Mouse (Mus musculus): Measurements from ENCODE around the gene Zfp784. TPM values are rescaled to one million over a fixed set of nuclear protein-coding genes. Genes with fewer than 3 reads are reported as not detected.

Gene Zfp784
- total RNA-seq, 2 experiments from 2014 or later = 4.1 to 4.8 TPM

- peak; percentile 99 for DNase-seq (ENCODE audit: extremely low spot score in 1 of 2, low spot score in 2 of 2)
- intact Hi-C loops (cut with DNase I) = no loop called here
Measured at GRCm38 (mm10) chr7:5060944-5061773, 22.9 kb upstream of the Zfp784 start.

- intact Hi-C loops (cut with DNase I) = no loop called here
- peak; percentile 78 to 91 for DNase-seq (ENCODE audit: extremely low spot score in 1 of 2, low spot score in 2 of 2)
Measured at GRCm38 (mm10) chr7:5060239-5060731, 22.0 kb upstream of the Zfp784 start.

- no peak for DNase-seq (ENCODE audit: extremely low spot score in 1 of 2, low spot score in 2 of 2)
- intact Hi-C loops (cut with DNase I) = no loop called here
Measured at GRCm38 (mm10) chr7:5059421-5059820, 21.2 kb upstream of the Zfp784 start.

DNA sequence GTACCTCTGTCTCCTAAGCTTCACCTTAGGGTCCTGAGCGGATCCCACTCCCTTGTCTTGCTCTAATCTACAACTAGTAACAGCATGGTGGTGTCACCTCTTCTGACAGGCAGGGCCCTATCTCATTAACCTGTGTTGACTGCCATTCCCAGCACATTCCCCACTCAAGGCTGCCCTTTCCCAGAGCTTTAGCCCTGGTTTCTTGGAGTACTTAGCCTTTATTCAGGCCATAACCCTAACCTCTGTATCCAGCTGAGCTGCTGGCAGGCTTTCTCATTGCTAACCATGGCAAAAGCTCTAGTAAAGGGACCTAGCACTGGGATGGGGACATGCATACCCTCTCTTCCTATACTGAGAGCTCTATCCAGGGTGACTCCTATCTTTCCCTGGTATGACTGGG, 20.4 kb upstream of the Zfp784 start:
- intact Hi-C loops (cut with DNase I) = no loop called here
- no peak for DNase-seq (ENCODE audit: extremely low spot score in 1 of 2, low spot score in 2 of 2)

- DNase-seq (ENCODE audit: extremely low spot score in 1 of 2, low spot score in 2 of 2) = no peak
- intact Hi-C loops (cut with DNase I) = no loop called here
Measured at GRCm38 (mm10) chr7:5057804-5058203, 19.6 kb upstream of the Zfp784 start.

DNA sequence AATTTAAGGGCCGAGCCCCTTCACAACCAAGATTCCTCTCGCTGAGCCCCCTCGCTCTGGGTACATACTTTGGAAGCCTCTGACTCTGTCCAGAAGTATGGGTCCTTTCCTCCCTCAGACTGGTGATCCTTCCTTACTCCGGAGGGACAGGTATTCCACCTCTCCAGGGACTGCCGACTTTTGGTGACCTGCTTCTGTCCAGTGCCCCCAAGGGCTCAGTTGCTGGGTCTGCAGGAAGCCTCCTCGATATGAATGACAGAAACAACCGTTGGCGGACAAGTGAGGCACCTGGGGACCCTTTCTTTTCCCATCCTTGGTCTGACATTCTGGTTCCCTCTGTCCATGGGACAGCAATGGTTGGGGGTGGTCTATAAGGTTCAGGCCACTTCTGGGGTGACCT, 19.1 kb upstream of the Zfp784 start:
- intact Hi-C loops (cut with DNase I) = no loop called here
- peak in 1 of 2 experiments; percentile 29 for DNase-seq (ENCODE audit: extremely low spot score in 1 of 2, low spot score in 2 of 2)

GRCm38 (mm10) chr7:5056651-5057263, 18.5 kb upstream of the Zfp784 start:
- peak; percentile 59 to 87 for DNase-seq (ENCODE audit: extremely low spot score in 1 of 2, low spot score in 2 of 2)
- intact Hi-C loops (cut with DNase I) = no loop called here

DNA sequence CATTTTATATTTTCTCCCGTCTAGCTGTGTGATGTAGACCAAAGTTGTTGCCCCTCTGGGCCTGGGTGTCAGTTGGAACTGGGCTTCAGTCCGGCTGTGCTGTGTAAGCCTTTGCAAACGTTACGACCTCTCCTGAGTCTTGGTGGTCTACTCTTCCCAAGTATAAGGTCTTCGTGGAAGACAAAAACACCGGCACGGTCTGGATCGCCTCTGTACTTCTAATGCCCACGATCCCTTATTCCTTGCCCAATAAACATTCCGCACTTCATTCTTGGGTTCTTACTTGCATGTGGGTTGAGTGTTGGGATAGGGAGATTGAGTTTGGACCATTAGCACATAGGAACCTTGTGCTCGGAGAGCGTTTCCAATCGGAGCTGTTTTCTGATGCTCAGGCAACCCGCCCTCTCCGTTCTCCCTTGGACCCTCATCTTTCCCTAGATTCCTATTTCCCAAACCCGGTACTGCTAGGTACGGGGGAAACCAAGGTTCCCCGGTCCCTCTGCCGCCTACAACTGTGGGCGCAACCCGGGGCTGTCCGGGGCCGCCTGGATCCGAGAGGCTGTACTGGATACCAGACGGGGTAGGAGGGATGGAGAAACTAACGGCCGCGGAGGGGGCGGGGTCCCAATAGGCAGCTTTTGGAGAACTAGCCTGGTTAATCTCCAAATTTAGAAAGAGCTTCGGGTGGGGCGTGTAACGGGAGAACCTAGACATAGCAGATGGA, 15.4 kb upstream of the Zfp784 start:
- DNase-seq (ENCODE audit: extremely low spot score in 1 of 2, low spot score in 2 of 2) = peak in 1 of 2 experiments; percentile 67

DNA sequence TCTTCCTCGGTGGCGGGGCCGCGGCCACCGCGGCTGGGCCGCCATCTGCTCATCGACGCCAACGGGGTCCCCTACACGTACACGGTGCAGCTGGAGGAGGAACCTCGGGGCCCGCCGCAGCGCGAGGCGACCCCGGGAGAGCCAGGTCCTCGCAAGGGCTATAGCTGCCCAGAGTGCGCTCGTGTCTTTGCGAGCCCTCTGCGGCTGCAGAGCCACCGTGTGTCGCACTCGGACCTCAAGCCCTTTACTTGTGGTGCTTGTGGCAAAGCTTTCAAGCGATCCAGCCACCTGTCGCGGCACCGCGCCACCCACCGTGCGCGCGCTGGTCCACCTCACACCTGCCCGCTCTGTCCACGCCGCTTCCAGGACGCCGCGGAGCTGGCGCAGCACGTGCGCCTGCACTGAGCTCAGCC, 14.7 kb upstream of the Zfp784 start:
- intact Hi-C loops (cut with DNase I) = no loop called here
- peak in 1 of 2 experiments; percentile 61 for DNase-seq (ENCODE audit: extremely low spot score in 1 of 2, low spot score in 2 of 2)

More for the DNA sequence above, 15.4 kb upstream of the Zfp784 start:
- intact Hi-C loops (cut with DNase I) = no loop called here

GRCm38 (mm10) chr7:5052438-5052837, 14.2 kb upstream of the Zfp784 start:
- DNase-seq (ENCODE audit: extremely low spot score in 1 of 2, low spot score in 2 of 2) = no peak
- intact Hi-C loops (cut with DNase I) = no loop called here

GRCm38 (mm10) chr7:5051193-5052192, 13.2 kb upstream of the Zfp784 start, which contains the start of gene Zfp580:
Zfp580 (plus strand) TSS chr7:5051538.
- intact Hi-C loops (cut with DNase I) = no loop called here
- DNase-seq (ENCODE audit: extremely low spot score in 1 of 2, low spot score in 2 of 2) = peak in 1 of 2 experiments; percentile 88

DNA sequence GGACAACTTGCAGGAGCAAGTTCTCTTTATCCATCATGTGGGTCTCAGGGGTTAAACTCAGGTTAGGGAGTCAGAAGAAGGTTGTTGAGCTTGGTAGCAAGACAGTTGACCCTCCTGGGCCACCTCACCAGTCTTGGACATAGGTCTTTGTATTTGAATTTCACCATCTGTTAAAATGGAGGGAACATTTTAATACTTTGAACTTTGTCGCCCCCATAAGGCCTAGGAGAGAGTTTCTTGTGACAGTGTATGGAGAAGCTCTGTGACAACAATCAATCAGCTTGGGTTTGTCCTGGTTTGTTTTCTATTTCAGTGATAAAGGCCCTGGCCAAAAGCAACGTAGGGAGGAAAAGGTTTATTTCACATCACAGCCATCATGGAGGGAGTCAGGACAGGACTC, 9.1 kb upstream of the Zfp784 start:
- intact Hi-C loops (cut with DNase I) = loop anchor here (5.0 kb wide), 1 partner anchor 105 kb away; no protein-coding TSS in a partner anchor
- no peak for DNase-seq (ENCODE audit: extremely low spot score in 1 of 2, low spot score in 2 of 2)

DNA sequence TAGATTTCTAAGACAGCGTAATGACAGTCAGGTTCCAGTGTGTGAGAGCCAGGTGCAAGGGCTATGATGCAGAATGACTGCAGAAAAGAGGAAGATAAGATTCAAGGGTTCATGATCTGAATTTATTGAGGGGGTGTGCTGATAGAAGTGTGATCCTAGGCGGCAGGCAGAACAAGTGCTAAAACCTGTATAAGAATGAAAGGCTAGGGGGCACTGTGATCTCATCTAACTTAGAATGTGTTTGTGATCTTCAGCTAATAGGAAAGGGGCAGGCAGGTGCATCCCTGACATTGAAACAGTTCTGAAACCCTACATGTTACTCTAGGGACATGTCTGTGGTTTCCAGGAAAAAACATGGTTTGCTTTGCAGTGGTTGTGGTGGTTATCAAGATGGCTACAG, 7.9 kb upstream of the Zfp784 start:
- intact Hi-C loops (cut with DNase I) = loop anchor here (5.0 kb wide), 1 partner anchor 104 kb away; no protein-coding TSS in a partner anchor
- DNase-seq (ENCODE audit: extremely low spot score in 1 of 2, low spot score in 2 of 2) = no peak

DNA sequence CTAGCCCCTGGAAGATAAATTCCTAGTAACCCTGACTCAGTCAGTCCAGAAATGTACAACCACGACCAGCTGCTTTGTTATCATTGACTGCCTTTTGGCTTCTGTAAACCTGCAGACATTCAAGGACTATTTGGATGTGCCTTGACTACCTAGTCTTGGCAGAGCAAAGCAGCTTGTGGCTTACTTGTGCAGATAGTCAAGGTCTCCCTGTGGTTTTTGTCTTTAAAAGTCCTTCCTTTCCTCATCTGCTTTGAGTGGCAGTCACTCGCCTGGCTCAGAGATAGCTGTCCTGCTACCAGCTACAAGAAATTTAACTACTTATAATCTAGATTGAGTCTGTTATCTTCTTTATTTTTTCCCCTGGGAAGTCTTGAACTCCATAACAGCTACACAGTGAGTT, 6.7 kb upstream of the Zfp784 start:
- intact Hi-C loops (cut with DNase I) = loop anchor here (5.0 kb wide), 1 partner anchor 103 kb away; no protein-coding TSS in a partner anchor
- no peak for DNase-seq (ENCODE audit: extremely low spot score in 1 of 2, low spot score in 2 of 2)

GRCm38 (mm10) chr7:5038940-5039339, 694 bp upstream of the Zfp784 start:
- intact Hi-C loops (cut with DNase I) = no loop called here
- no peak for DNase-seq (ENCODE audit: extremely low spot score in 1 of 2, low spot score in 2 of 2)

DNA sequence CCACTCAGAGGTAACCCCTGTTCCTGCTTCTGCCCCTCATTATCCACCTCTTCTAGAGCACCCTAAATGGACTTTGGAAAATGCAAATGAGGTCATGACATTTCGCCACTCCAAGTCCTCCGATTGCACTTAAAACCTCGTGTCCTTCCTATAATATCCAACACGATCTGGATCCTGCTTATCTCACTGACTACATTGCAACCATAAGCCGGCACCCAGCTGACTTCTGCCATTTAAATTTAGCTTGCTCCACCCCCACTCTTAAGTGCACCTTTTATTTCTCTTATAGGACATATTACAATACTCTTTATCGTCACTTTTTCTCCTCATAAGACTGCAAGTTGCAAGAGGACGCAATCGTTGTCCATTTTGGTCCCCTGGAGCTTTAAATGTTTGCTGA, 779 bp downstream of the Zfp784 start:
- DNase-seq (ENCODE audit: extremely low spot score in 1 of 2, low spot score in 2 of 2) = no peak
- intact Hi-C loops (cut with DNase I) = no loop called here

- DNase-seq (ENCODE audit: extremely low spot score in 1 of 2, low spot score in 2 of 2) = no peak
- intact Hi-C loops (cut with DNase I) = no loop called here
Measured at GRCm38 (mm10) chr7:5037026-5037425, 1.2 kb downstream of the Zfp784 start.

DNA sequence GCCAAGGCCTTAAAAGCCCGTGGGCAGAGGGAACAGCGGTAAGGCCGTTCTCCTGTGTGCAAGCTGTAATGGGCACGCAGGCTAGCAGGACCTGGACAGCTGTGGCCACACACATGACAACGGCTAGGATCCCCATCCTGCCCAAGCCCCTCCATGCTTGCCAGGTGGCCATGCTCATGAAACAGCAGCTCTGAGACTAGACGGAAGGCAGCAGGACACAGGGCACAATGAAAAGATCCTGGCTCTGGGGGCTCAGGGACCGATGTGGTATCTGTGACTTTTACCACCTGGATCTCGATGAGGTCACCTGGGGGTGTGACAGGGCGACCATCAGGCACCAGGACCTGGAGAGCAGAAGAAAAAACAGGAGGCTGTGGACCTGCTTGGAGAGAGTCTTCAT, 2.1 kb downstream of the Zfp784 start:
- no peak for DNase-seq (ENCODE audit: extremely low spot score in 1 of 2, low spot score in 2 of 2)
- intact Hi-C loops (cut with DNase I) = no loop called here

Measured in left cerebral cortex, postnatal 10 days (tissue).